8 mouse cellular contexts compared by ENCODE assay signal in genomic region chr13:84221820-84222681, GRCm38 (mm10). TPM values are rescaled to one million over a fixed set of nuclear protein-coding genes. Genes with fewer than 3 reads are reported as not detected.
DNase-seq lines count a peak whose midpoint lies in the region; ATAC-seq lines count a peak whose summit lies in the region.

Gene Tmem161b, plus strand, starts transcription at chr13:84222296.

- H3K4me1 ChIP-seq in hindbrain, embryonic 11.5 days (replicated peaks; ENCODE audit: control insufficient read depth, insufficient read depth, low read length), result no peaks in the 10 kb centered on the region

- H3K4me3 ChIP-seq in hindbrain, embryonic 11.5 days (ENCODE audit: low read depth, low read length), result peak within 1 kb of the TSS; percentile 72

- peak within 1 kb of the TSS; percentile 85 for H3K4me2 ChIP-seq in hindbrain, embryonic 11.5 days (replicated peaks; ENCODE audit: low read depth, low read length)

- no peaks in the 10 kb centered on the region for H3K9me3 ChIP-seq in hindbrain, embryonic 11.5 days (ENCODE audit: control insufficient read depth, low read length)

- peak within 1 kb of the TSS; percentile 61 for H3K27ac ChIP-seq in hindbrain, embryonic 11.5 days (ENCODE audit: low read depth, low read length)

- H3K9ac ChIP-seq in hindbrain, embryonic 11.5 days (ENCODE audit: low read depth, low read length), result peak within 1 kb of the TSS; percentile 82

- H3K36me3 ChIP-seq in hindbrain, embryonic 11.5 days (ENCODE audit: control insufficient read depth, insufficient read depth, low read length), result no peaks in the 10 kb centered on the region

- peak; percentile 97 for DNase-seq in Muller cell, postnatal 12 days (ENCODE audit: inconsistent ontology term)
- DNase-seq in cerebellum, adult 9-11 months, result peak; percentile 96
- peak; percentile 73 to 88 for DNase-seq in frontal cortex, adult 2 months (ENCODE audit: extremely low spot score in 1 of 2, low spot score in 1 of 2)
- peak; percentile 89 for DNase-seq in hindbrain, embryonic 11.5 days (ENCODE audit: low spot score)
- DNase-seq in layer of hippocampus, postnatal 10 days (ENCODE audit: low spot score in 2 of 2), result peak; percentile 80 to 87
- peak; percentile 93 for DNase-seq in lung, postnatal 10 days
- DNase-seq in ovary, postnatal 36 days (ENCODE audit: low spot score), result peak; percentile 86
- DNase-seq in thymus, postnatal 25 days, result peak; percentile 87

- no peaks in the 10 kb centered on the region for H3K27me3 ChIP-seq in hindbrain, embryonic 11.5 days (ENCODE audit: control insufficient read depth, insufficient read depth, low read length)

- WGBS in hindbrain, embryonic 11.5 days, result under 1% methylated on average over 48 of the region's 52 CpGs

- peak; percentile 99 for ATAC-seq in hindbrain, embryonic 11.5 days (ENCODE audit: low FRiP score)

RNA-seq across cellular contexts. Expression of gene Tmem161b, which starts in this region (rescaled TPM):
- polyA plus RNA-seq in frontal cortex, adult 2 months (2012; rRNA removed), result 24.3 and 27.5 TPM in 2 replicates
- 23.5 and 28.2 TPM in 2 replicates for polyA plus RNA-seq in hindbrain, embryonic 11.5 days (2014; fragmentation: Nextera tagmentation; extraction: Ambion mirVana)
- 10 to 100 TPM; 35.4 to 36.3 TPM for total RNA-seq in layer of hippocampus, postnatal 10 days (2021)

Comparison
In these comparisons a context has a peak if more than half of its experiments do, and no peak if none do; other contexts are left out.
1. Peak in every context shown above with its lines: DNase-seq, ATAC-seq, H3K4me3 ChIP-seq and H3K27ac ChIP-seq.